Mouse (Mus musculus): ENCODE results near the gene Csnk2a1. TPM values are rescaled to one million over a fixed set of nuclear protein-coding genes. Genes with fewer than 3 reads are reported as not detected.

Csnk2a1 gene
- polyA plus RNA-seq, 1 experiment from 2014 or later = 155 TPM

DNA sequence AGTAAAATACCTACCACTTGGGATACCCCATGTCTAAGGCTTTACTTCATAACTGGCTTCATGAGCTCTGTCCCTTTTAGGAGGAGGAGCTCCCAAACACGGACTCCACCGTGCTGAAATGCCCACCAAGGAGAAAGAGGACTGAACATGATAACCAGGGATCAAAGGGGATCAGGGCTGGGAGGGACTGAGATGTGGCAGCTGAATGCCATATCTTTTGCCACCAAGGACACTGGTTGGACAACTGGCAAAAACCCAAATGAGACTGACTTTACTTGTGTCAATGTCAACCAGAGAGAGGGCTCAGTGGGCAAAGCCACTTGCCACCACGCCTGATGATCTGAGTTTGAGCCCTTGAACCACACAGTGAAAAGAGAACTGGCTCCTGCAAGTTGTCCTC lies 98.2 kb downstream of the Csnk2a1 start:
- no peak for ATAC-seq (ENCODE audit: low read depth)
- Histone ChIP-seq H3K27me3 (ENCODE audit: control insufficient read depth, insufficient read depth, low read length) (no peaks in the 10 kb centered on the region), H3K4me2 (ENCODE audit: low read depth, low read length) (no peak overlapping the region), H3K9ac (replicated peaks; ENCODE audit: low read depth, low read length) (no peak overlapping the region), H3K27ac (ENCODE audit: low read depth, low read length) (no peak overlapping the region), H3K9me3 (ENCODE audit: control insufficient read depth, low read length) (no peaks in the 10 kb centered on the region), H3K4me1 (ENCODE audit: control insufficient read depth, insufficient read depth, low read length) (no peaks in the 10 kb centered on the region), H3K36me3 (ENCODE audit: control insufficient read depth, insufficient read depth, low read length) (peaks cover 72% of the 10 kb centered on the region), H3K4me3 (ENCODE audit: low read depth, low read length) (no peak overlapping the region)
- WGBS = 90% methylated on average over 3 of the region's 3 CpGs

- WGBS = 94% methylated on average over 13 of the region's 13 CpGs
- peaks cover 7% of the 10 kb centered on the region; the same call in 1 of the 2 replicates for H3K4me1 ChIP-seq (ENCODE audit: control insufficient read depth, insufficient read depth, low read length)
- ATAC-seq (ENCODE audit: low read depth) = no peak
- H3K4me3 ChIP-seq (ENCODE audit: low read depth, low read length) = no peak overlapping the region
- H3K4me2 ChIP-seq (ENCODE audit: low read depth, low read length) = no peak overlapping the region
- no peak overlapping the region for H3K9ac ChIP-seq (replicated peaks; ENCODE audit: low read depth, low read length)
- no peaks in the 10 kb centered on the region for H3K9me3 ChIP-seq (ENCODE audit: control insufficient read depth, low read length)
- H3K27ac ChIP-seq (ENCODE audit: low read depth, low read length) = no peak overlapping the region
- no peaks in the 10 kb centered on the region for H3K27me3 ChIP-seq (ENCODE audit: control insufficient read depth, insufficient read depth, low read length)
- H3K36me3 ChIP-seq (ENCODE audit: control insufficient read depth, insufficient read depth, low read length) = peaks cover 72% of the 10 kb centered on the region
Measured at GRCm38 (mm10) chr2:152326157-152326556, 99.5 kb downstream of the Csnk2a1 start.

- WGBS = 93% methylated on average over 8 of the region's 8 CpGs
- no peak overlapping the region for H3K9ac ChIP-seq (replicated peaks; ENCODE audit: low read depth, low read length)
- H3K4me1 ChIP-seq (ENCODE audit: control insufficient read depth, insufficient read depth, low read length) = peaks cover 12% of the 10 kb centered on the region; the same call in 1 of the 2 replicates
- H3K27ac ChIP-seq (ENCODE audit: low read depth, low read length) = no peak overlapping the region
- no peak for ATAC-seq (ENCODE audit: low read depth)
- no peak overlapping the region for H3K4me3 ChIP-seq (ENCODE audit: low read depth, low read length)
- H3K36me3 ChIP-seq (ENCODE audit: control insufficient read depth, insufficient read depth, low read length) = peaks cover 67% of the 10 kb centered on the region
- H3K4me2 ChIP-seq (ENCODE audit: low read depth, low read length) = no peak overlapping the region
- H3K9me3 ChIP-seq (ENCODE audit: control insufficient read depth, low read length) = no peaks in the 10 kb centered on the region
- no peaks in the 10 kb centered on the region for H3K27me3 ChIP-seq (ENCODE audit: control insufficient read depth, insufficient read depth, low read length)
Measured at GRCm38 (mm10) chr2:152326654-152327053, 100.0 kb downstream of the Csnk2a1 start.

DNA sequence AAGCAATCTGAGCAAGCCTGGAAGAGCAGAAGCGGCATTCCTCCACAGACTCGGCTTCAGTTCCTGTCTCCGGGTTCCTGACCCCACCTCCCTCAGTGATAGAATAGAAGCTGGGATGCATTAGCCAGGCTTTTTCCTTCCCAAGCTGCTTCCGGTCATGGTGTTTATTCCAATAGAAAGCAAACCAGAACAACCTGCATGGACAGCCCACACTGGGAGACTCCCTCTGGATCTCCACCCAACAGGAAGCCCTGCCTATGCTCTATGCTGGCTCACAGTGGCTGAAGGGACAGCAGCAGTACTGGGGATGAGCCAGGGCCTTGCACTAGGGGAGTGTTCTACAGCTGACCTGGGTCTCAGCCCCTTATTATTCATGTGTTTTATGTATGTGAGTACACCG lies 101.3 kb downstream of the Csnk2a1 start:
- no peak overlapping the region for H3K9ac ChIP-seq (replicated peaks; ENCODE audit: low read depth, low read length)
- H3K27me3 ChIP-seq (ENCODE audit: control insufficient read depth, insufficient read depth, low read length) = peaks cover 2% of the 10 kb centered on the region; the same call in 1 of the 2 replicates
- H3K9me3 ChIP-seq (ENCODE audit: control insufficient read depth, low read length) = no peaks in the 10 kb centered on the region
- no peak overlapping the region for H3K4me2 ChIP-seq (ENCODE audit: low read depth, low read length)
- no peak for ATAC-seq (ENCODE audit: low read depth)
- peaks cover 56% of the 10 kb centered on the region for H3K36me3 ChIP-seq (ENCODE audit: control insufficient read depth, insufficient read depth, low read length)
- WGBS = 85% methylated on average over 5 of the region's 5 CpGs
- peaks cover 13% of the 10 kb centered on the region; the same call in 1 of the 2 replicates for H3K4me1 ChIP-seq (ENCODE audit: control insufficient read depth, insufficient read depth, low read length)
- H3K27ac ChIP-seq (ENCODE audit: low read depth, low read length) = no peak overlapping the region
- H3K4me3 ChIP-seq (ENCODE audit: low read depth, low read length) = no peak overlapping the region

GRCm38 (mm10) chr2:152330858-152331423 lies 104.3 kb downstream of the Csnk2a1 start:
- Histone ChIP-seq H3K27ac (ENCODE audit: low read depth, low read length) (no peak overlapping the region), H3K4me1 (ENCODE audit: control insufficient read depth, insufficient read depth, low read length) (peaks cover 13% of the 10 kb centered on the region; the same call in 1 of the 2 replicates), H3K36me3 (ENCODE audit: control insufficient read depth, insufficient read depth, low read length) (peaks cover 29% of the 10 kb centered on the region), H3K9ac (replicated peaks; ENCODE audit: low read depth, low read length) (no peak overlapping the region), H3K4me2 (ENCODE audit: low read depth, low read length) (peak overlapping the region; percentile 79; the same call in 1 of the 2 replicates), H3K27me3 (ENCODE audit: control insufficient read depth, insufficient read depth, low read length) (peaks cover 2% of the 10 kb centered on the region; the same call in 1 of the 2 replicates), H3K4me3 (ENCODE audit: low read depth, low read length) (peak overlapping the region; percentile 93), H3K9me3 (ENCODE audit: control insufficient read depth, low read length) (no peaks in the 10 kb centered on the region)
- 76% methylated on average over 7 of the region's 7 CpGs for WGBS
- ATAC-seq (ENCODE audit: low read depth) = no peak

Other genes starting within 250 kb of the Csnk2a1 start
- gene Fam110a, start 246.6 kb upstream of the Csnk2a1 start, polyA plus RNA-seq (2014; fragmentation: Nextera tagmentation; extraction: Ambion mirVana) = 36.3 and 36.6 TPM in 2 replicates
- 0.60 and 1.2 TPM in 2 replicates for gene Slc52a3, start 230.3 kb upstream of the Csnk2a1 start, polyA plus RNA-seq (2014; fragmentation: Nextera tagmentation; extraction: Ambion mirVana)
- gene Scrt2, start 145.3 kb upstream of the Csnk2a1 start, polyA plus RNA-seq (2014; fragmentation: Nextera tagmentation; extraction: Ambion mirVana) = 15.7 and 17.9 TPM in 2 replicates
- 22.5 and 23.4 TPM in 2 replicates for gene Srxn1, start 121.3 kb upstream of the Csnk2a1 start, polyA plus RNA-seq (2014; fragmentation: Nextera tagmentation; extraction: Ambion mirVana)
- 1.3 and 3.3 TPM in 2 replicates for gene Tcf15, start 83.3 kb upstream of the Csnk2a1 start, polyA plus RNA-seq (2014; fragmentation: Nextera tagmentation; extraction: Ambion mirVana)
- 28.0 and 33.9 TPM in 2 replicates for gene Tbc1d20, start 67.0 kb downstream of the Csnk2a1 start, polyA plus RNA-seq (2014; fragmentation: Nextera tagmentation; extraction: Ambion mirVana)
- 98.5 and 107 TPM in 2 replicates for gene Rbck1, start 105.8 kb downstream of the Csnk2a1 start, polyA plus RNA-seq (2014; fragmentation: Nextera tagmentation; extraction: Ambion mirVana)
- 1.1 and 1.6 TPM in 2 replicates for gene Trib3, start 117.2 kb downstream of the Csnk2a1 start, polyA plus RNA-seq (2014; fragmentation: Nextera tagmentation; extraction: Ambion mirVana)
- 42.9 and 54.4 TPM in 2 replicates for gene Nrsn2, start 149.8 kb downstream of the Csnk2a1 start, polyA plus RNA-seq (2014; fragmentation: Nextera tagmentation; extraction: Ambion mirVana)
- 19.2 and 19.7 TPM in 2 replicates for gene Sox12, start 171.2 kb downstream of the Csnk2a1 start, polyA plus RNA-seq (2014; fragmentation: Nextera tagmentation; extraction: Ambion mirVana)
- 14.5 and 18.0 TPM in 2 replicates for gene Zcchc3, start 188.2 kb downstream of the Csnk2a1 start, polyA plus RNA-seq (2014; fragmentation: Nextera tagmentation; extraction: Ambion mirVana)
- gene 6820408C15Rik, start 188.7 kb downstream of the Csnk2a1 start, polyA plus RNA-seq (2014; fragmentation: Nextera tagmentation; extraction: Ambion mirVana) = 0.87 and 0.99 TPM in 2 replicates
- gene Defb23, start 237.8 kb downstream of the Csnk2a1 start, polyA plus RNA-seq (2014; fragmentation: Nextera tagmentation; extraction: Ambion mirVana) = not detected in 2 replicates